Mouse (Mus musculus): ENCODE measurements around the gene Aqp7. TPM values are rescaled to one million over a fixed set of nuclear protein-coding genes. Genes with fewer than 3 reads are reported as not detected.

Gene Aqp7
- polyA plus RNA-seq, 1 experiment: not detected

DNA sequence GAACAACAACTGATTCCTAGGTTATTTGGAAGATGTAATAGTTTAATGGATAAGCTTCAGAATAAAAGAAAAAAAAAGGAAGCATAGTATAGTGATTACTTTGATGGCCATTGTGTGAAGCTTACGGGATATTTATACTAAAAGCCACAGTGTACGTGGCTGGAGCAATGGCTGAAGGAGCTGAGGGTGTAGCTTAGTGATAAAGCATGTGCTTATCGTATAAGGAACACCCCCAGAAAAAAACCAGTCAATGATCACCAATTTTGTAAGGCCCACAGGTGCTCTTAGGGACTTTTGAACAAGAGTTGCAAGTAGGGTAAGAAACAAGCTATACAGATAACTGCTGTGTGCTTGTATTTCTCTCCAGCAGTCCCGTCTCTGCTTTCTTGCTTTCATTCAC is 50.0 kb downstream of the Aqp7 start:
- no peaks in the 10 kb centered on the region for H3K79me3 ChIP-seq (ENCODE audit: low read depth)
- TF ChIP-seq CEBPB (IDR thresholded peaks at IDR 0.05; ENCODE audit: low read depth) (no peak), MYOG (IDR thresholded peaks at IDR 0.05; ENCODE audit: control insufficient read depth, extremely low read depth, insufficient read length) (no peak), FOSL1 (IDR thresholded peaks at IDR 0.05; ENCODE audit: insufficient read depth, low read length, poor library complexity, severe bottlenecking) (no peak), CTCF (IDR thresholded peaks at IDR 0.05; ENCODE audit: control insufficient read depth, insufficient read depth, insufficient read length) (no peak), MYOD1 (IDR thresholded peaks at IDR 0.05; ENCODE audit: control insufficient read depth, insufficient read length, low read depth) (no peak), MAX (IDR thresholded peaks at IDR 0.05) (no peak), USF1 (IDR thresholded peaks at IDR 0.05; ENCODE audit: low read depth) (no peak)
- H3K4me3 ChIP-seq (ENCODE audit: insufficient read depth, poor library complexity, severe bottlenecking): no peak overlapping the region
- no peak overlapping the region for H3ac ChIP-seq (ENCODE audit: control insufficient read depth, insufficient read length, low read depth)
- H3K27me3 ChIP-seq (ENCODE audit: control insufficient read depth, insufficient read depth, insufficient read length): no peaks in the 10 kb centered on the region
- no peaks in the 10 kb centered on the region for H3K79me2 ChIP-seq (ENCODE audit: control insufficient read depth, insufficient read depth)
- peaks cover 97% of the 10 kb centered on the region for H3K36me3 ChIP-seq (ENCODE audit: control insufficient read depth, insufficient read depth)

DNA sequence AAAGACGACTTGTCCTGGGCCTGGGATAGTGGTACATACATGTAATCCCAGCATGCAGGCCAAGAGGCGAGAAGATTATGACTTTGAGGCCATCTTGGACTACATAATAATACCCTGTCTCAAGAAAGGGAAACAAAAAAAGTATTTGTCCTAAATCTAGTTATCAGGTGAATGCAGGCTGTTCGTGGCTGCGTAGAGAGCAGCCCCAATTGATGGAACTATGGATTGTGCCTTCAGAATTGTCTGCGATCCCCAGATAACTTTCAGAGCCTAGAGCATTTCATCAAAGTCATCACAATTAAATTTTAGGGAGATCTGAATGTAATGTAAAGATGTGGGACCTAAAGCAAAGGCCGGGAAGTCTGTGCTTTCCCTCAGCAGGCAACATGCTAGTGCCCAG is 51.6 kb downstream of the Aqp7 start:
- Histone ChIP-seq H3K4me3 (ENCODE audit: insufficient read depth, poor library complexity, severe bottlenecking) (no peak overlapping the region), H3ac (ENCODE audit: control insufficient read depth, insufficient read length, low read depth) (no peak overlapping the region), H3K79me2 (ENCODE audit: control insufficient read depth, insufficient read depth) (no peaks in the 10 kb centered on the region), H3K27me3 (ENCODE audit: control insufficient read depth, insufficient read depth, insufficient read length) (no peaks in the 10 kb centered on the region), H3K36me3 (ENCODE audit: control insufficient read depth, insufficient read depth) (peaks cover 98% of the 10 kb centered on the region), H3K79me3 (ENCODE audit: low read depth) (no peaks in the 10 kb centered on the region)
- no peak for TF ChIP-seq CEBPB (IDR thresholded peaks at IDR 0.05; ENCODE audit: low read depth)
- no peak for TF ChIP-seq MAX (IDR thresholded peaks at IDR 0.05)
- TF ChIP-seq MYOG (IDR thresholded peaks at IDR 0.05; ENCODE audit: control insufficient read depth, extremely low read depth, insufficient read length): no peak
- TF ChIP-seq USF1 (IDR thresholded peaks at IDR 0.05; ENCODE audit: low read depth): no peak
- TF ChIP-seq FOSL1 (IDR thresholded peaks at IDR 0.05; ENCODE audit: insufficient read depth, low read length, poor library complexity, severe bottlenecking): no peak
- TF ChIP-seq MYOD1 (IDR thresholded peaks at IDR 0.05; ENCODE audit: control insufficient read depth, insufficient read length, low read depth): no peak
- TF ChIP-seq CTCF (IDR thresholded peaks at IDR 0.05; ENCODE audit: control insufficient read depth, insufficient read depth, insufficient read length): no peak

DNA sequence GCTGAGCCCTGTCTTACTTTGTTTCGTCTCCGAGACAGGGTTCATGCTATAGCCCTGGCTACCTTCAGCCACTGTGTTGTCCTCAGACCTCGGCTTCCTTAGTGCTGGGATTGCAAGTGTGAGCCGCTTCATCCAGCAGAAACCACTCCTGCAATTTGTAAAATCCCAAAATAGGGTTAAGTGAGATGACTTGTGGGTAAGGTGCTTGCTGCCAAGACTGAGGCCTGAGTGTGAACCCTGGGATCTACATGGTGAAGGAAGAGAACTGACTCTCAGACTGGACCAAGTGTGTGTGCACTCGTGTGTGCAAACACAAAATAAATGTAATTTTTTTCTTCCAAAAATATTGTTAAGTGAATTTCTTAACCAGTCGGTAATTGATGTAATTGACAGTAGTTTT is 58.3 kb downstream of the Aqp7 start:
- no peak overlapping the region for H3ac ChIP-seq (ENCODE audit: control insufficient read depth, insufficient read length, low read depth)
- TF ChIP-seq CTCF (IDR thresholded peaks at IDR 0.05; ENCODE audit: control insufficient read depth, insufficient read depth, insufficient read length) (no peak), MYOD1 (IDR thresholded peaks at IDR 0.05; ENCODE audit: control insufficient read depth, insufficient read length, low read depth) (no peak), MYOG (IDR thresholded peaks at IDR 0.05; ENCODE audit: control insufficient read depth, extremely low read depth, insufficient read length) (no peak), CEBPB (IDR thresholded peaks at IDR 0.05; ENCODE audit: low read depth) (no peak), FOSL1 (IDR thresholded peaks at IDR 0.05; ENCODE audit: insufficient read depth, low read length, poor library complexity, severe bottlenecking) (no peak), USF1 (IDR thresholded peaks at IDR 0.05; ENCODE audit: low read depth) (no peak), MAX (IDR thresholded peaks at IDR 0.05) (no peak)
- H3K36me3 ChIP-seq (ENCODE audit: control insufficient read depth, insufficient read depth): peaks cover 97% of the 10 kb centered on the region
- H3K79me2 ChIP-seq (ENCODE audit: control insufficient read depth, insufficient read depth): no peaks in the 10 kb centered on the region
- no peaks in the 10 kb centered on the region for H3K79me3 ChIP-seq (ENCODE audit: low read depth)
- H3K4me3 ChIP-seq (ENCODE audit: insufficient read depth, poor library complexity, severe bottlenecking): no peak overlapping the region
- no peaks in the 10 kb centered on the region for H3K27me3 ChIP-seq (ENCODE audit: control insufficient read depth, insufficient read depth, insufficient read length)

DNA sequence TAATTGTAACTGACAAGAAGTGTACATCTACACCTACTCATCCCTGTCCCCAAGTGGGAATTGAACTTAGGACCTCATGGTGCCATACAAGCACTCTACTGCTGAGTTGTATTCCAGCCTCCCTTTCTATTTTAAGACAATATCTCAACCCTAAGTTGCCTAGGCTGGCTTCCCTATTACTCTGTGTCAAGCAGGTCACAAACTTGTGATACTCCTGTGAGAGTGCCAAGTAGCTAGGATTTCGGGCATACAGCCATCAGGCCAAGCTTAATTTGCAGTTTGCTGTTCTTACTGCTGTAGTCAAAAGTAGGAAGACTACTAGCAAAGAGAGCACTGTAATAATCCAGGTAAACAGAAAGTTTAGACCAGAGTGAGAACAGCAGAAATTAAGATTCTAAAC is 64.3 kb downstream of the Aqp7 start:
- peaks cover 47% of the 10 kb centered on the region for H3K79me2 ChIP-seq (ENCODE audit: control insufficient read depth, insufficient read depth)

More for the DNA sequence above, 64.3 kb downstream of the Aqp7 start:
- Histone ChIP-seq H3ac (ENCODE audit: control insufficient read depth, insufficient read length, low read depth) (no peak overlapping the region), H3K79me3 (ENCODE audit: low read depth) (peaks cover 9% of the 10 kb centered on the region), H3K36me3 (ENCODE audit: control insufficient read depth, insufficient read depth) (peaks cover 95% of the 10 kb centered on the region), H3K27me3 (ENCODE audit: control insufficient read depth, insufficient read depth, insufficient read length) (no peaks in the 10 kb centered on the region), H3K4me3 (ENCODE audit: insufficient read depth, poor library complexity, severe bottlenecking) (no peak overlapping the region)
- no peak for TF ChIP-seq FOSL1 (IDR thresholded peaks at IDR 0.05; ENCODE audit: insufficient read depth, low read length, poor library complexity, severe bottlenecking)
- TF ChIP-seq USF1 (IDR thresholded peaks at IDR 0.05; ENCODE audit: low read depth): no peak
- no peak for TF ChIP-seq MYOG (IDR thresholded peaks at IDR 0.05; ENCODE audit: control insufficient read depth, extremely low read depth, insufficient read length)
- TF ChIP-seq MYOD1 (IDR thresholded peaks at IDR 0.05; ENCODE audit: control insufficient read depth, insufficient read length, low read depth): no peak
- no peak for TF ChIP-seq CTCF (IDR thresholded peaks at IDR 0.05; ENCODE audit: control insufficient read depth, insufficient read depth, insufficient read length)
- no peak for TF ChIP-seq CEBPB (IDR thresholded peaks at IDR 0.05; ENCODE audit: low read depth)
- no peak for TF ChIP-seq MAX (IDR thresholded peaks at IDR 0.05)

Small RNAs within 50 kb of the gene (microRNA-seq; reads per million reads assigned to microRNA genes)
- gene Mir3094 (ENCODE audit: borderline microRNAs expressed): 1.3 reads per million, percentile 29 among the genes with 10 or more reads in this experiment

Other genes with a start within 250 kb of the Aqp7 start
- gene B4galt1, start 194.1 kb downstream of the Aqp7 start, polyA plus RNA-seq (2012; fragmentation: generic; extraction: Trizol): 42.2 TPM
- gene Spink4, start 128.1 kb downstream of the Aqp7 start, polyA plus RNA-seq (2012; fragmentation: generic; extraction: Trizol): not detected
- gene Bag1, start 99.8 kb downstream of the Aqp7 start, polyA plus RNA-seq (2012; fragmentation: generic; extraction: Trizol): 170 TPM
- gene Chmp5, start 99.7 kb downstream of the Aqp7 start, polyA plus RNA-seq (2012; fragmentation: generic; extraction: Trizol): 48.8 TPM
- gene Nfx1, start 77.2 kb downstream of the Aqp7 start, polyA plus RNA-seq (2012; fragmentation: generic; extraction: Trizol): 29.0 TPM
- gene Aqp3, start 50.0 kb upstream of the Aqp7 start, polyA plus RNA-seq (2012; fragmentation: generic; extraction: Trizol): 0.06 TPM
- 29.4 TPM for gene Nol6, start 76.3 kb upstream of the Aqp7 start, polyA plus RNA-seq (2012; fragmentation: generic; extraction: Trizol)
- gene Ube2r2, start 87.6 kb upstream of the Aqp7 start, polyA plus RNA-seq (2012; fragmentation: generic; extraction: Trizol): 49.1 TPM
- 61.0 TPM for gene Ubap2, start 227.0 kb upstream of the Aqp7 start, polyA plus RNA-seq (2012; fragmentation: generic; extraction: Trizol)